Mouse (Mus musculus) B cell, adult 2 months (primary cell): ENCODE data around the gene Cd86.

Source experiments
- DNase-seq, 2 experiments: peaks; one replicate each; pipeline ENCODE4 v3.0.0; 2022

The Cd86 gene

DNA sequence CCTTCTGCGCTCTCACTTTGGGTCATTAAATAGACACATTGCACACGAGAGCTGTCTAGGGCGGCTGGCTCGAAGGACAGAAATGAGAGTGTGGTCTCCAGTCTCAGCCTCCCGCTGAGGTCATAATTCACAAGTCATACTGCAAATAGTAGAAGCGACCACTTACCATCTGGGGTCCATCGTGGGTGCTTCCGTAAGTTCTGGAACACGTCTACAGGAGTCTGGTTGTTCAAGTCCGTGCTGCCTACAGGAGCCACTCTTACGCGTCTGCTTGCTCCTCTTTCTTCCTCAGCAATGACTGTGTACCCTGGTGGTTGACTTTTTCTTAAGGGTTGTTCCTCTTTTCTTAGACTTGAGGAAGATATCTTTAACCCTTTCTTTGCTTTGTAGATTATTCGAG lies at the start of gene Cd86:
Gene Cd86 (minus strand): TSS at position 300 of the 400 bp plus-strand sequence.
- DNase-seq, result peak; percentile 77 to 78

DNA sequence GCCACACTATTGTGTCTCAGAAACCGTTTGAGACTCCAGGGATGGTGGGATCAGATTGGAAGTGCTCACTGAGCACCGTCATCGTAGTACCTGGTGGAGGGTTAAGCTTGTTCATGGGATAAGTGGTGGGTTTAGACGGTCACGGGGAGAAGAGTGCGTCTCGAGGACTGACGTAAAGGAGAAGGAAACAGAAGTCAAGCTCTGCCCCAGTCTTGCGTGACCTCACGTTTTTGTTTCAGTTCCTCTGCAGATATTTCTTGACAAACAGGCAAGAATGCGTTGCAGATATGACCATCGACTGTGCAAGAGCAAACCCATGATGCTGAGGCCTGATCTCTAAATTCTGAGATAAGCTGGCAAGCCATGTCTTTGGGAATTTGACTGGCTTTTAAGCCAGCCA lies 45.9 kb upstream of the Cd86 start:
- peak; percentile 80 to 87 for DNase-seq

DNA sequence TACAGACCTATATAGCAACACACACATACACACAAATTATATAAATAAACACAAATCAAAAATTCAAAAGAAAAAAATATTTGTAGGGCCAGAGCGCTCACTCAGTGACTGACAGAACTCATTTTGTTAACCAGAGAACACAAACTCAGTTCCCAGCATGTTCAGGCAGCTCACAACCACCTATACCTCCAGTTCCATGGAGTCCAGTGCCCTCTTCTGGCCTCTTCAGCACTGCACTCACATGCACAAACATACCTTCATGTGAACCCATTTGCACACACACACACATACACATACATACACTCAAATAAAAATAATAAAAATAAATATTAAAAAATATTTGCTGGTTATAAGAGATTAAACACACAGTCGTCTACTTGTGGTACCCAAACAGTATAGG lies 44.9 kb upstream of the Cd86 start:
- DNase-seq, result peak; percentile 60 to 64

DNA sequence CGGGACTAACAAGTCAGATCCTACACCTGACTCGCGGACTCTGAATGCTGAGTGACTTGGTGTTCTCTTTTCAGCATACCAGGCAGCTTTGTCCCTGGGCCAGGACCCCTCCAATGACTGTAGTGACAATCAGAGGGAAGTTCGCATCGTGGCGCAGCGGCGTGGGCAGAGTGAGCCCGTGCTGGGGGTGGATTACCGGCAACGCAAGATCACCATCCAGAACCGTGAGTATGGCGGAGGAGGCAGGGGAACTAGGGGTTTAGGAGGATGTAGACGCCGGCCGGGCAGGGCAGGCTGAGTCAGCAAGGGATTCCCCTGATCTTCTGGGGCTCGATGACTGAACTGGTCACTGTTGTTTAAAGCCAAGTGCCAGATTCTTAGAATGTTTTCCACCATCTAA lies 43.5 kb upstream of the Cd86 start:
- peak; percentile 86 to 90 for DNase-seq

DNA sequence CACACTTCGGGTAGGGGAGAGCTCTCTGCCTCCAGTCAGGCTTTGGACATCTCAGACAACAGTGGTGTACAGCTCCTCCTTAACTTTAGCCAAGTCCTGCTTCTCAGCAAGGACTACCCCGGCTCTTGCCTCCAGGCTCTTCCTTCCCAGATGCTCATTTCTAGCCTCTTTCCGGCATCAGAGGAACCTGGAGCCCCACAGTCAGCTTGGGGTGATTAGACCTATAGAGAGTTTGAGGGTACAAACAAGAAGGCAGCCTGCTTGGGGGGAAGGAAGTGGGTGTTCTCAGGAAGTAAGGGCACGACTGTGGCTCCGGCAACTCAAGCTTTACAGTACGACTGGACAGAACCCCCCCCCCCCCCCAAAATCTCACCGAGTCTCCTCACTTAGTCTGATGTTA lies 42.9 kb upstream of the Cd86 start:
- peak; percentile 55 to 61 for DNase-seq

DNA sequence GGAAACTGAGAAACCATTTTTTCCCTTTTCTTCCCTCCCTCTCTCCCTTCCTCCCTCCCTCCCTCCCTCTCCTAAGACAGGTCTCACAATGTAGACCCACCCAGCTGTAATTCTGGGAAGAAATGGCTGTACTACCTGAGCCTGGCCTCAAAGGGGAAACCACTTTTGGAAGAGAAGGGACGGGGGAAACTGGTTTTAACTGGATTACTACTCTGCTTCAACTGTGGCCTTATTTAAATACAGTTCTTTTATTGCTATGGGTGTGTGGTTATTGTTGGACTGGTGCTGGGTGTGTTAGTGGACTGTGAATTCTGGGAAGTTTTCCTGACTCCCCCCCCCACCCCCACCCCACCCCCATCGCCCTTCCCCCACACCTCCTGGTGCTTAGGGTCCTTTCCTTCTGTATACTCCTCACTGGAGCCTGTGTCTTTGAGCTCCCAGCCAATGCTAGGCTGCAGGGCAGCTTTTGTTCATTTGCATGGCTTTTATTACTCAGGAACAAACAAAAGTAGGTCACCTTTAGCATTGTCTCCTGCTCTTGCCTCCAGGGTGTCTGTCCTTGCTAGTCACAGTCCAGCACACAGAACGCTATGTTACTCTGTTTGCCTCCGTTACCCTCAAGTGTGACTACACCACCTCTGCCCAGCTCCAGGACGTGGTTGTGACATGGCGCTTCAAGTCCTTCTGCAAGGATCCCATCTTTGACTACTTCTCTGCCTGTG lies 42.0 kb upstream of the Cd86 start:
- peak; percentile 29 to 31 for DNase-seq

DNA sequence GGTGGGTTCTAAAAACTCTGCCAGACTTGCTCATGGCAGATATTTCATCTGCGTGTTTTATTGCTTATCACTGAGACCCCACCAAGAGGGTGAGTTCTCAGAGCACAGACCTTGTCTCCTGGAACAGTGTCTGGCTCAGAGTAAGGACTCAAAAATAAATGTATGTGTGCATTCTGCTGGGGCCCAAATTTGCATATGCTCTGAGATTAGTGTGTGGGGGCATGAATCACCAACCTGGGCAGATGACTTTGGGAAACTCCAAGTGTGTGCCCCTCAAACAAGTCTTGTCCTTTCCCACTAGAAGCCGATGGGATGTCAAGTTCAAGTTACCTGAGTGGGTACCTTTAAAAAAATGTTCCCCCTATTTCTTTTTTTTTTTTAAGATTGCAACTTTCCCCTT lies 34.6 kb upstream of the Cd86 start:
- DNase-seq, result no peak

DNA sequence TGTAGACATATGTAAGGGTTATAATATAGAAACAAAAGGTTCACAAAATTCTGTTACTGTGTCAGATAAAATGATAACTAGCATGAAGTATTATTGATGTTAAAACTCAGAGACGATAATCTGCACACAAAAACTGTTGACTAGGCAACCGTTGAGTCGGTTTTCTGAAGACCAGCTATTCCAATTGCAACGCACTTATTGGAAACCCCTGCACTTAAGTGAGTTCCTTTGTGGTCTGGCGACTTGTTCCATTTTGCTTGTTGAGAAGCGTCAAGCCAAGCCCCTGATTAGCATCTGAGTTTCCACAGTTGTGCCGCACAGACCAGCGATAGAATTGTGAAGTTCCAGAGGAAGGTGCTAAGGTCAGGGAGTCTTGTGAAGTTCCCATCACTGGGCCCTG lies 31.4 kb upstream of the Cd86 start:
- no peak for DNase-seq

DNA sequence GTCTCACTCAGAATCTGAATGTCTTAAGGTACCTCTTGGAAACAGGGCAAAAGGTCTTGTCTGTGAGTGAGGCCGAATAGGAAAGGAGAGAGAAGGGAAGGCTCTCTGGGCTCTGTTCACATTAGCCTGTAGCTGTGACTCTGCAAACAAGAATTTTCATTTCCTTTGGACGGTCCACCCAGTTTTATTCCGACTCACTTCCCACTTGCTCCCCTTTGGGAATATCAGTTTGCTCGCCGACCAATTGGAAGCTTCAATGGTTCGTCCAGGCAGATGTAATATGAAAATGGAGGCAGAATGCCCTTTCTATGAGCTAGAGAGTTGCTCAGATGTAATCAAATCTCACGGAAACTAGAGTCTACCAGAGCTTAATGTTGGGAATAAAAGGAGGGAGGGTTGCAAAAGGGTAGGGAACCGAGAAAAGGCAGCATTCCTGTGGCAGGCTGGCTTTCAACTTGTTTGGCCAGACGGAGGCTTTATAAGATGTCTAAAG lies 29.0 kb upstream of the Cd86 start:
- DNase-seq, result no peak

DNA sequence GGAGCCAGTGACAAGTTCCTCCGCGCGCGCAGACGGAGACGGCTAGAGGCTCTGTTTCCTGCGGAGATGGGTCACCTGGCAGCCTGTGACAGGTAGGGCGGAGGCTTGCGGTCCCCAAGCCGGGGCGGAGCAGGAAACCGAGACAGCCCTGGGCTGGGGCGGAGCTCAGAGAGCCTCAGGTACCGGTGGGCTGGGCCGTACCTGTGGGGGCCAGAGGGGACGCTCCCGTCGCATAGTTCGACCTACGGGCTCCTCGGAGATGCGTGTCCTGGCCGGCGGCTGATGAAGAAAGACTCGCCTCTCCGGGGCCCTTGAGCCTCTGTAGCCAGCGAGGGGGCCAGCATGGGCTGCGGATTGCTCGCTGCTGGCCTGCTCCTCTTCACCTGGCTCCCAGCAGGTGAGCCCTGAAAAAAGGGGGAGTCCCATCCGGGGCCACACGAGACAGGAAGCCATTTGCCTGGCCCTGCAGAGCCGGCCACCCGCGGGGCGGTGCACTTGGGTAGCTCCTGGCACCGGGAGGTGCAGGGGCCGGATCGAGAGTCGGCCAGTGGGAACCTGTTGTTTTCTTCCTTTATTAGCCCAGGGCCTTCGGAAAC lies 28.0 kb upstream of the Cd86 start, which contains the start of gene Ildr1:
Gene Ildr1 (plus strand): TSS at position 161 of the 596 bp plus-strand sequence.
- peak; percentile 81 to 86 for DNase-seq

DNA sequence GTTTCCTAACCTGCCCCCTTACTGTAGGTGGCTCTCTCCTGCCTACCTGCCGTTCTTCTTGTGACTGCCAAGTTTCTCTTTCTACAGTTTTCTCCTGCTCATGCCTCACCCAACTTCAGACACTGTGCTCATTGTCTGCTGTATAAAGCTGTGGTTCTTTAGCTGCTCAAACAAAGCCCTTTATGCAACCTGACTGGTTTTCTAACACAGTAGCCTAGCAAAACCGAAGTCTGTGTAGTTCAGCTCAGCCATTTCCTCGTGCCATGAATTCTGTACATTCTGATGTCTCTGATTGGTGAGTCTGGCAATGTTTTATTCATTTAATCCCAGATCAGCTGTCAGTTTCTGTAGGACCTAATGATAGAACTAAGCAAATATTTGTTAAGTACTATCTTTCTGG lies 25.6 kb upstream of the Cd86 start:
- DNase-seq, result no peak

DNA sequence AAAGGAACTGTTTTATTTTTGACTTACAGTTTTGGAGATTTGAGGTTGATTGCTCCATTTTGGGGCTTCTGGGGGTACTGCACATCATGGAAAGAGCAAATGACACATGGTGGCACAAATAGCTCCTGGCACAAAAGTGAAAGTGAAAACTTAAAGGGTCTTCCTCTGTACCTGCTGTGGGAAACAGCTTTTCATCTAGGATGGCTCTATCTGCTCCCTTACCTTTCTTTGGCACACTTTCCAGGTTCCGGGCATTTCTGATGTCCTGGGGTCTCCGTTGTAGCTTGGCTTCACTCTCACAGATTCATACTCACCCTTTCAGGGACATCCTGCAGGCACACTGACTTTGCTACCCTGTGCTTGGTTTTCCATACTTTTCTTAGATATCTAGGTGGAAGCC lies 22.2 kb upstream of the Cd86 start:
- DNase-seq, result no peak

DNA sequence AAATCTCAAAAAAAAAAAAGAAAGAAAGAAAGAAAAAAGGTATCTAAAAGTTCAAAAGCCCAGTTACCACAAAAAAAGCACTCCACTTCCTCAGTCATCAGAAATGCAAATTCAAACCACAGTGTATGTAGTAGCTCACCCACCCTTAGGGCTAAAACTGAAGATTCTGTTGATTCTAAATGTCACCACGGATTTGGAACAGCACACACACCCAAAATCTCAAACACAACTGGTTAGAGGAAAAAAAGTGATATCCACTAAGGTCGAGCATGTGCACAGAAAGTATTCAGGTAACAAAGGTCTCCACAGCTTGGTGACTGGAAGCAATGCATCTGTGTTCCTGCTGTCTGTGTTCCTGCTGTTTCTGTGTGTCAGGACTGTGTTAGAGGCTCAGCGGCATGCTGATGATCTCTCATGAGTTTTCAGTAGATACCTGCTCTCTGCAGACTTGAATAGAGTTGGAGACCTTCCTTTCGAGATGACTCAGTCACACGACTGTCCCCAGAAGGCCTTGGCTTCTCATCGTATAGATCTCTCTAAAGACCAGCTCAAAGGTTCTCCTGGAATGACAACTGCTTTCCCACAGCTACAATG lies 18.5 kb upstream of the Cd86 start:
- peak in 1 of 2 experiments; percentile 26 for DNase-seq

DNA sequence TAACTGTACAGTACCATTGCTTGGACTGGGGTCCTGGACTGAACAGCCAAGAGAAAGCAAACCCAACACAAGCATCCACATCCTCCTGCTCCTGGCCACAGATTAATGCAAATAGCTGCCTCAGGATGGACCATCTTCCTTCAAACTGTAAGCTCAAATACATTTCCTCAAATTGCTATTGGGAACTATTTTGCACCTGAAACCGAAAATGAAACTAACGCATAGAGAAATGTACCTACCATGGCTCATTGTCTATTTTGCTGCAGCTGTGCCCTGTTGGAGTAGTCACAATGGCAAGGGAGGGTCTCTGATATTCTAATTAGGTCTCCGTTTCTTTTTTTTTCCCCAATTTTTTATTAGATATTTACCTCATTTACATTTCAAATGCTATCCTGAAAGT lies 15.9 kb upstream of the Cd86 start:
- DNase-seq, result no peak

DNA sequence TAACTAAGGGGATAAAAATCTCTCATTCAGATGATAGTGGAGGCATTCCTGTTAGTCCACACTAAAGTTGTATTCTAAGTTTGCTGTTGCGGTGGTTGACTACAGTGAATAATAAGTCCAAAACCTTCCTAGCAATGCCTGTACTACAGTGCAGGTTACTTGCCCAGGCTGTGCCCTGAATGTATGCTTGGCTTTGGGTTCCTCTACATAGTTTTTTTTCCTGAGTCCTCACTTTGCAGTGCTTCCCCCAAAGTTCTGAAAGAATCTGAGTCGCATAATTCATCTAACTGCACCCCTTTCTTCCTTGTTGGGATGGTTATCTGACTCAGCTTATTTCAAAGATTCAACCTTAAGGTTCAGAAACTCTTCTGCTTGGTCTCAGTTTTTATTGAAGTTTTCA lies 10.0 kb upstream of the Cd86 start:
- DNase-seq, result no peak

DNA sequence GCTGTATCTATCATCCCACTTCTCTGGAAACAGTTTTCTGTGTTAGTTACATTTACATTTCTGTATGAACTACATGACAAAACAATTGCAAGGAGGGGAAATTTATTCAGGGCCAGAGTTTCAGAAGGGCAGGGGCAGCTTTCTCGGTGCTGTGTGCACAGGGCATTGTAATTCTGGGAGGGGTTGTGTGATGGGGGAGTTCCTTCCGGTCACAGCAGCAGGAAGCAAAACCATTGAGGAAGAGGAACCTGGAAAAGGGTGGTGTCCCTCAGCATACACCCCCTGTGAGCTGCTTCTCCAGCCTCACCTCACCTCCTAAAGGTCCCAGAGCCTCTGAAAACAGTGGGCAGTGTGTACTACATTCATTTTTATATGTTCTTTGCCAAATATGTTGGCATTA lies 9.4 kb upstream of the Cd86 start:
- DNase-seq, result no peak

DNA sequence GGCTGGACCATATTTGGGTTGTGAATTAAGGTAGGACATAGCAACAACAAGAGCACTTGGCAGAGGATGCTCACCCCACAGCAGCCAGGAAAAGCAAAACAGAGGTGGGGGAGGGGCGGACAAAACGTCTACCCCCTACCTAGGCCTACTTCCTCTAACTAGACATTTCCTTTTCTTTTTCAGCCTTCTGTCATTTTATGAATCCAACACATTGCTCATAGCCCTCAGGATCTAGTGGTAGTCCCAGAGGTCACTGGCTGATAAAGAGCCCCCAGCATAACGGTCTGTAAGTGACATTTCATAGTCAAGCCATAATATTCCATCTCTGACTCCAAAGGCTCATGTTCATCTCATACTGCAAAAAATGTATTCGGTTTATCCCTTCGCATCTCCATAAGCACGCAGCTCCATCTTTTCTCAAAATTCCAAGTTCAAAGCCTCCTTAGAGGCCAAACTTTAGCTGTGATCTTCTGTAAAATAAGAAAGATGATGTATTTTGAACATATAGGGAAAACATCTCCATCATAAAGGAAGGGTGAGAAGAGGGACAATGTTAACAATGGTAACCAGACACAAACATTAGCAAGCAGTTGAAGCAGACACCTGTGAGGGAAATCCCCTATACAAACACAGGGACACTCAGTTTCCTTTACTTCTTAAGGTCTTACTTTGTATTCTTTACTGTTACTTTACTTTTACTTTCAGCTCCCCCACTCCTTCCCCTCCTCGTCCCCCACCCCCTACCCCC lies 8.8 kb upstream of the Cd86 start:
- DNase-seq, result peak; percentile 80 to 85

DNA sequence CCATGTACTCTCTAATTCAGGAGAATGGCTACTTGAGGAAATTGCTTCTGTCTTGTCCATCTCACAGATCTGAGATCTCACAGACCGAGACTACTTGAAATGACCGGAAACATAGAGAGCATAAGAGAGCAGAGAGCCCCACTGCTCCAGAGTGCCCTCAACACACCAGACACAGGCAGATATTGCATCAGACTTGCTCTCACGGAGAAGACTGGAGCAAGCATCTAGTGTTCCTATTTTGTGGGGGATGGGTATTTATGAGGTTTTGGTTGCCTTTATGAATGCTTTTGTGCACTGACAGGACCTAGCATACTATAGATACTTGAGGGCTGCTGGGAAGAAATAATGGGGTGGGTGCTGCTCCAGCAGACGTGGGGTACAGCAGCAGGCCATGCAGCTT lies 7.3 kb upstream of the Cd86 start:
- DNase-seq, result no peak

DNA sequence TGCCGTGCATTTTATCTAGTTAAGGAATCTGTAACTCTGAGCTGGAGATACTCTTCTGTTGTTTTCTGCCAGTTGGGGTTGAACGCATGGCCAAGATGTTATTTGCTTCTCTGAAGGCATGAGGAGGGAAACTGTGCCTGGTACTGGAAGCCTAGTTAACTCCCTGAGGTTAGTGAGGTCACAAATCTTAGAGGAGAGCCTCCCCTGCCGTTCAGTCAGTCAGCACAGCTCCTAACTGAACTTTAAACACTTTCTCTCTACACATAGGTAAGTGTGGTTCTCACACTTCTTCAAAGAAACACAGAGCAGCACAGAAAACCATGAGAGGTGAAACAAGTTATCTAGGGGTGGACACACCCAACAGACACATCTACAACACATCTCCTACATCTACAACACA lies 4.7 kb upstream of the Cd86 start:
- no peak for DNase-seq

DNA sequence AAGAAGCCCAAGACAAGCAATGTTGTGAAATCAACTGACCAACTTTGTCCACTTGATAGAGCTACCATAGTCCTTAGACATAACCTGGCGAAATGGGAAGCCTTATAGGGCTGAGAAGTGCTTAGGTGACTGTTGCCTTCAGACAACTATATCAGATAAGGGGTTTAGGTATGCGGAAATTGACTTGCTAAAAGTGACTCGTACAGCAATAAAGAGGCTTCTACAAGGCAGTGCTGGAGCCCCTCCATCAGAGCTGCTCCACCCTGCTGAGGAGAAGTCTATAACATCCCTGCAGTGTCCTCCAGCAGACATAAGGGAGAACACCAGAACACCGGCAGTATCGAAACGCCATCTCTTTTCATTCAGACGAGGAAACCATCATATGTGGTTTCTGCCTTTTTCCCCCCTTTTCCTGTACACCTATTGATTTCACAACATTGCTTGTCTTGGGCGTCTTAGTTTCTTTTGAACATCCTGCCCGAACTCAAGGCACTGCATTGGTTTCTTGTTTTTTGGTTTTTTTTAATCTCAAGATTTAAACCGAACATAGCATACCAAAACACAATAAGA lies 652 bp upstream of the Cd86 start:
- DNase-seq, result no peak

DNA sequence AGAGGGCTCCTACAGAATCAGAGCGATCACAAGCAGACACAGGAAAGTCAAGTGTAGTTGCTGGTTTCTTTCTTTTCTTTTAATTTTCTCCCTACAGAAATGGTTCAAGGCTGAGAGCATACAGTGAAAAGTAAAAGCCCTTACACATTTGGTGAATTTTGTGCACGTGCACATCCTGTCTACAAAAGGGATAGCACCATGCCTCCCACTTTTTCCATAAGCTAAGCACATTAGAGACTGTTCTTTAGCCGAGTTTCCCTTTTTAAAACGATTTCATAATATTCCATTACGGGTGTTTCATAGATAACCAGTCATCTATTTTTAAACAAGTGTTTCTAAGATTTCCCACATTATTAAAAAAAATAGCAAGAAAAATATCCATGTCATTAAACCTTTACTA lies 2.4 kb downstream of the Cd86 start:
- DNase-seq, result no peak

DNA sequence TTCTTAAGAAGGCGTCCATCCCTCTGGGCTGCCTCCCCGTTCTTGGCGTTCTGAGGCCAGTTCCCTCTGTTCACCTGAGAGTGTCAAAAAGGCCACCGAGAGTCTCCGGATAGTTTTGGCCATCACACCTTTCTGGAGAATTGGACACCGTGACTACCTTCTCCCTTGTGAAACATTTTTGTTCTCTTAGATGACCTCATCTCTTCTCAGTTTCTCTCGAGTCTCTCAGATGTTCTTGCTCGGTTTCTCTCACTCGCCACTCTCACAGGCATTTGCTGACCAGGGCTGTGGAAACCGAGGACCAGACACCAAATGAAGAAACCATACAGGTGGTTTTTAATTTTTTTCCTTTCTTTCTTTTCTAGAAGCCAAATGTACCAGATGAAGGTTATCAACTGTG lies 4.6 kb downstream of the Cd86 start:
- DNase-seq, result no peak

DNA sequence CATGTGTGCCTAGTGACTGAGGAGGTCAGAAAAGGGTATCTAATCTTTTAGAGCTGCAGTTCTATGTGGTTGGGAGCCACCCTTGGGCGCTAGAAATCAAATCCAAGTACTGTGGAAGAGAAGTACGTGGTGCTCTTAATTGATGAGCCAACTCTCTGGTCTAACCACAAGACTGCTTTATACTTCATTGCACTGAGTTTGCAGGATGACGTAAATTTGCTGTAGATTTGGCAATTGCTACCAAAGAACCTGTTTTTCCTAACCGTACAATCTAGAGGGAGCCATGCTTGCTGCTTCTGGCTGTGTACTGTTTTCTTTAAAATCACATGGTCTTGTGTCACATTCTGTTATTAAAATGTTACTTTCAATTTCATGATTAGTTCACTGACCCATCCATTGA lies 10.0 kb downstream of the Cd86 start:
- no peak for DNase-seq
